Mouse (Mus musculus): ENCODE results near the gene F2rl2.

The F2rl2 gene

GRCm38 (mm10) chr13:95696654-95697163 lies at the start of gene F2rl2:
TSS of gene F2rl2 (plus strand) at chr13:95696853.
- DNase-seq (ENCODE audit: low spot score in 2 of 2): no peak

- DNase-seq (ENCODE audit: low spot score in 2 of 2): no peak
These were observed 49.4 kb upstream of the F2rl2 start for GRCm38 (mm10) chr13:95647248-95647647.

DNA sequence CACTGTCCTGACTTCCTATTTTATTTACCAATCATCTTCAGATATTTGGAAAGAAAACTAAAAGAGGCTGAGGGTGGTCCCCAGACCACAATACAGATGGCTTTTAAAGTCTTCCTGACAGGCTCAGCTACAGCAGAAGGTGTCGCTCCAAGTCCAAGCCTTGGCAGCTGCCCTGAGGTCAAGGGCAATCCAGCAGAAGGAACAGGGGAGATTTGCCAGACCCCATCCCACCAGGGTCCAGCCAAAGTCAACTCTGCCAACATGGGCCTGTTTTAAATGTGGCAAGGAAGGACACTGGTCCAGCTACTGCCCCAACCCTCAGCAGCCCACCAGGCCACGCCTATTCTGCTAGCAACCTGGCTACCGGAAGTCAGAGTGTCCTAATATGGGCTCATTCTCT lies 46.7 kb upstream of the F2rl2 start:
- no peak for DNase-seq (ENCODE audit: low spot score in 2 of 2)

DNA sequence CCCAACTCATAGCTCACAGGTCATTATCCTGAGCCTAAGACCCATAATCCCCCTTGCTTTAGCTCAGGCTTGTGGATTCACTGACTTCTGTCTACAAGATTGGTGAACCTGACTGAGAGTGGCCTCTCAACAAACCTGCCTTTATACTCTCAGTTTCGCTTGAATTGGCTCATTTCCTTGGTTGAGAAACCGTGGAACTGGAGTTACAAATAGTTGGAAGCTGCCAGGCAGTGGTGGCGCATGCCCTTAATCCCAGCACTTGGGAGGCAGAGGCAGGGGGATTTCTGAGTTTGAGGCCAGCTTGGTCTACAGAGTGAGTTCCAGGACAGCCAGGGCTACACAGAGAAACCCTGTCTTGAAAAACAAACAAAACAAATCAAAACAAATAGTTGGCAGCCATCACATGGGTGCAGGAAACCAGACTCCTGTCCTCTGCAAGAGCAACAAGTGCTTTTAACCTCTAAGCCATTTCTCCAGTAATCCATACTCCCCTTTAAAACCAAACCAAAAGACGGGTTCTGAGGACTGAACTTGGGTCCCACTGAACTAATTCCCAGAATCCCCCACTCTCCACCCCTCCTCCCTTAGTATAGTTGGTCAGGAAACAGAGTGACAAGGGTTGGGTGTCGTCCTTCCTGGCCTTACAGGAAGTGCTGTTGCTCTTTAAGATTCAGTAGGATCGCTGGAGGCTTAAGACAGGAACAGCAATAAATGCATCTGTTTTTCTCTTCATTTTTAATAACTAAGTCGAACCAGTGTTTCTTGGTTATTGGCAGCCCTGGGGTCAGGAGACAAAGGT lies 44.6 kb upstream of the F2rl2 start:
- no peak for DNase-seq (ENCODE audit: low spot score in 2 of 2)

GRCm38 (mm10) chr13:95653696-95654095 lies 43.0 kb upstream of the F2rl2 start:
- DNase-seq (ENCODE audit: low spot score in 2 of 2): no peak

DNA sequence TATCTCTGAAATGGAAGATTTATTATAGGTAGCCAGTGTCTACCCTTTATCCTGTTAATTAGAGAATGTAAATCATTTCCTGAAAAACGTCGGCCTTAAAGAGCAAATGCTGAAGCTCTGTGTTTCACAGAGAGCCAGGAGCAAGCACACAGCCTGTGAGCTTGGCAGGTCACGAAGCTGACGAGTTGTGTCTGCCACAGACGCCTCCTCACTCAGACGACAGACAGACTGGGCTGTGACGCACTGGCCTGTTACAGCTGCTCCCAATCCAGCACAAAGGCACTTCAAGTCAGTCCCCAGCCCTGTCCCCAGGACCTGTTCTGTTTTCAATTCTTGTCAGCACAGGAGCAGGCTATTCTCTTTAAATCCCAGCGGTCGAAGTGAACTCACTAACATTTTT lies 41.4 kb upstream of the F2rl2 start:
- DNase-seq (ENCODE audit: low spot score in 2 of 2): no peak

GRCm38 (mm10) chr13:95657171-95657570 lies 39.5 kb upstream of the F2rl2 start:
- DNase-seq (ENCODE audit: low spot score in 2 of 2): no peak

GRCm38 (mm10) chr13:95659432-95659831 lies 37.2 kb upstream of the F2rl2 start:
- DNase-seq (ENCODE audit: low spot score in 2 of 2): no peak

GRCm38 (mm10) chr13:95663834-95664233 lies 32.8 kb upstream of the F2rl2 start:
- DNase-seq (ENCODE audit: low spot score in 2 of 2): no peak

DNA sequence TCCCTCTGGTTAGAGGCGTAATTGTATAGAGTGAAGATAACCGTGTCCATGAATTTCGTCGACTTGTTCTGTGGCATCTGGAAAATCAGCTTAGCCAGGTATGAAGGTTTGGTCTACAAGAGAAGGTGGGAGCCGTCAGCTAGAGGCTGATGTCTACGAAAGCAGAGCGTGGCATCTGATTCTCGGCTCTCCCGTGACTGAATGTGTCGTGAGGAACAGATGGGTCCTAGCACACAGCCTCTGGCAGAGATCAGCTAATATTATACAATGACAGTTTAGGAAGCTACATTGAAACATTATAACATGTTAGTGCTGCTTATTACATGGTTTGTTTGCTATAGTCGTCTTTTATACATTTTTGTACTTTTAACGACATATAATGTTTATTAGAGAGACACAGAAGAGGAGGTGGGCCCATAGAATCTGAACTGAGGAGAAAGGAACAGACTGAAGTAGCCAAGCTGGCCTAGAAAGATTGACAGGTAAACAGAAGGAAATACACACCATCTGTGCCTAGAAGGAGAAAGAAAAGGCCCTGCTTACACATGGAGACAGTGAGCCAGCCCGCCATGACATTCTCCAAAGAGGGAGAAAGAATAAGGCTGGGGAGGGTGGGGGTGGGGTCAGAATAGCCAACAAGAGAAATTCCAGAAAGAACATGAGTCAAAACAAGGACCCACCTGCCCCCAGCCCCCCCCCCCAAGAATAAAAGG lies 30.9 kb upstream of the F2rl2 start:
- DNase-seq (ENCODE audit: low spot score in 2 of 2): no peak

GRCm38 (mm10) chr13:95667260-95667659 lies 29.4 kb upstream of the F2rl2 start:
- DNase-seq (ENCODE audit: low spot score in 2 of 2): peak in 1 of 2 experiments; percentile 3

DNA sequence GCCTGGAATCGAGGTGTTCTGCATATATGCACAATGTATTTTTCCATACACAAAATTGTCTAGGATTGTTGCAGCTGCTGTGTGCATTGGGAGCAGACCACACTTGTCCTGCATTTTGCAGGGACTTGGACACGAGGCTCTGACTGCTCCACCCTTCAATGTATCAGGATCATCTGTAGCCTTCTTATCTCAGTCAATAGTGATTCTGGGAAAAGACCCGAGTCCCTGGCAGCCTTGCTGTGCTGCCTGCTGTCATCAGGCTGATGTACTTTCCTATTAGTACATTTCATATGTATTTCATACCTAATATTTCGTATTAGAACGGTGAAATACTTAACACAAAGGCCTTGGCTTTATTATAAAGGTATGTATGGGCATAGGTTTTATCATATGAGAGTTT lies 26.1 kb upstream of the F2rl2 start:
- no peak for DNase-seq (ENCODE audit: low spot score in 2 of 2)

DNA sequence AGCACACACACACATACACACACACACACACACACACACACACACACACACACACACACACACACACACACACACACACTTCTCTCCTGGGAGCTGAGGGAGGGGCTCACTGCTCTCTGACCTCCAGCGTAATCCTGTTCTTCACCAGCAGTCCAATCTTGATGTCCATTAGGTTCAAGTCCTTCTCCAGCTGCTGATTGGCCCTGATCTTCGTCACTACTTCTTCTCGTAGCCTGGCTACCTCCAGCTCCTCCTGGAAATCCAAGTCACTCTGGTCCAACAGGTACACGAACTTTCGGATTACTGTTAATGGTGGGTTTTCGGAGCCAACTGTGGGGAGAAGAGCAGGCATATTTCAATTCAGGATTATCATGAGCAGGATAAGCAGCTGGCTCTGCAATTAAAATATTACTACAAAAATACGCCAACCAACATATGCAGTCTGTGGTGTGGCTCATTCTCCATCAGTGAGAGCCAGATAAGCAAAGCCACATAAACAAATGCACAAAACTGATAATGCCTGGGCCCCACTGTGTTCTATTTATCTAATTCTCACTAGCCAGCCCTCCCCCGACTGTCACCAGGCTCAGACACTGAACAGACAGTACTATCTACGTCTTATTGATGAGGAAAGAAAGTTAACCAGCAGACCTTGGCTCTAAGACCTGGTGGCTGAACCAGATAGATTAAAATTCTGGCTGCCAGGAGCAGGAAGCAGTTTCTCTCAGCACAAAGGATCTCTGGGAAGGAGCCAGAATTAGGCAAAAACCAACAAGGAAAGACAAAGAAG lies 25.4 kb upstream of the F2rl2 start:
- no peak for DNase-seq (ENCODE audit: low spot score in 2 of 2)

DNA sequence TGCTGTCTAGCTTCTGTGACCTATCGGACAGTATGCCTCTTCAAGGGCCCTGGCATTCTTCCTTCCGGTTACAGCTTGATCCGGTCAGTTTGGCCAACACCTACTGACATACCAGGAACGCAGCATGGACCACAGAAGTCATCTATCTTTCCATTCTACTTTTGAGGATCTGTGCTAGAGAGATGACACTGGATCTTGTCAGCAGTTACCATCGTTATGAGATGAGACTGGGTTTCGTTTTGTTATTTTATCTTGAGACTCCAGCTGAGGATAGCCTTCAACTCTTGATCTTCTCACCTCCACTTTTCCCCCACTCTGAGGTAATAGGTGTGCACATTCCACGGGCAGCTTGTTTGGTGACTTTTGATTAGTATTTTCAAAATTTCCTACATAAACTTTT lies 24.3 kb upstream of the F2rl2 start:
- DNase-seq (ENCODE audit: low spot score in 2 of 2): no peak

GRCm38 (mm10) chr13:95679078-95679477 lies 17.6 kb upstream of the F2rl2 start:
- no peak for DNase-seq (ENCODE audit: low spot score in 2 of 2)

- no peak for DNase-seq (ENCODE audit: low spot score in 2 of 2)
These were observed 17.1 kb upstream of the F2rl2 start for GRCm38 (mm10) chr13:95679491-95679941.

GRCm38 (mm10) chr13:95684656-95685244 lies 11.9 kb upstream of the F2rl2 start:
- DNase-seq (ENCODE audit: low spot score in 2 of 2): no peak

GRCm38 (mm10) chr13:95685736-95686135 lies 10.9 kb upstream of the F2rl2 start:
- DNase-seq (ENCODE audit: low spot score in 2 of 2): no peak

GRCm38 (mm10) chr13:95688576-95688975 lies 8.1 kb upstream of the F2rl2 start:
- no peak for DNase-seq (ENCODE audit: low spot score in 2 of 2)

- DNase-seq (ENCODE audit: low spot score in 2 of 2): no peak
These were observed 4.5 kb upstream of the F2rl2 start for GRCm38 (mm10) chr13:95692201-95692600.

GRCm38 (mm10) chr13:95696120-95696653 lies 466 bp upstream of the F2rl2 start:
- no peak for DNase-seq (ENCODE audit: low spot score in 2 of 2)
